Mouse (Mus musculus) layer of hippocampus, adult 8-10 months (tissue): ENCODE data around the gene Vmn1r131. TPM values are rescaled to one million over a fixed set of nuclear protein-coding genes. Genes with fewer than 3 reads are reported as not detected.
"Not testable (repeated sequence)": the region's sequence is repeated elsewhere in the genome, so short reads cannot be mapped to it uniquely, and the experiment has no call there.

Source experiments
- DNase-seq, 2 experiments: peaks; one replicate each; pipeline ENCODE4 v3.0.0; 2022; ENCODE audit warnings: low spot score in 2 of 2
- total RNA-seq, 4 experiments: library from RNA; stranded (reverse); gene quantifications; 2 replicates each; pipeline ENCODE4 v1.2.4; 2022

The Vmn1r131 gene
- total RNA-seq = not detected

DNA sequence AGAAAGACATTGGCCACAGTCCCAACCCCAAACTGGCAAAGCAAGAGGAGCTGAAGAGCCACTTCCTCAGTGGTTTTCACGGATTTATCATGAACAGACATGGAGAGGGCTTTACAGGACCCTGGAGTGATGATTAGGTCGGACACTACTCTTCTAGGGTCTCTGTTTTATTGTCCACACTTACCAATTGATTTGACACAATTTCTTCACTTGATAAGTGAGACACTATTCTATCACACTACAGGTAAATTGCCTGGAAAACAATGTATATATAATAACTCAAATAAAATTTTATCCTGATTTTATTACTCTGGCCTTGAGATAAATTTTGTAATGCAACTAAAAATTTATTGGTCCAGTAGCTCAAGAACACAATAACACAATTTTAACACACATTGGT, at the start of gene Vmn1r131:
TSS of gene Vmn1r131 (minus strand) at position 101 of the 400 bp plus-strand sequence.
- not testable (repeated sequence) for DNase-seq

DNA sequence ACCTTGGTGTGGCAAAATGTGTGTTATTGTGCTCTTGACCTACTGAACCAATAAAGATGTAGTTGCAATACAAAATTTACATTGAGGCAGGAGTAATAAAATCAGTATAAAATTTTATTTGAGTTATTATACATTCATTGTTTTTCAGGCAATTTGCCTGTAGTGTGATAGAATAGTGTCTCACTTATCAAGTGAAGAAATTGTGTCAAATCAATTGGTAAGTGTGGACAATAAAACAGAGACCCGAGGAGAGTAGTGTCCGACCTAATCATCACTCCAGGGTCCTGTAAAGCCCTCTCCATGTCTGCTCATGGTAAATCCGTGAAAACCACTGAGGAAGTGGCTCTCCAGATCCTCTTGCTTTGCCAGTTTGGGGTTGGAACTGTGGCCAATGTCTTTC, 34.4 kb downstream of the Vmn1r131 start, which contains the start of gene Vmn1r130:
TSS of gene Vmn1r130 (plus strand) at position 301 of the 400 bp plus-strand sequence.
- not testable (repeated sequence) for DNase-seq

Other genes with a start within 250 kb of the Vmn1r131 start
- gene Vmn1r126, start 244.6 kb downstream of the Vmn1r131 start, total RNA-seq = not detected
- not detected for gene Vmn1r127, start 226.2 kb downstream of the Vmn1r131 start, total RNA-seq
- not detected for gene Vmn1r128, start 196.7 kb downstream of the Vmn1r131 start, total RNA-seq
- not detected for gene Vmn1r129, start 184.8 kb downstream of the Vmn1r131 start, total RNA-seq
- gene Gm6882, start 113.3 kb downstream of the Vmn1r131 start, total RNA-seq = not detected
- not detected for gene Vmn1r130, start 34.3 kb downstream of the Vmn1r131 start, total RNA-seq
- gene Vmn1r132, start 68.0 kb upstream of the Vmn1r131 start, total RNA-seq = not detected
- not detected for gene Gm4175, start 215.4 kb upstream of the Vmn1r131 start, total RNA-seq